Mouse (Mus musculus): ENCODE results near the gene Cebpg. TPM values are rescaled to one million over a fixed set of nuclear protein-coding genes. Genes with fewer than 3 reads are reported as not detected.

Gene Cebpg
- 25.1 and 25.3 TPM in 2 replicates for polyA plus RNA-seq (2012; rRNA removed)

DNA sequence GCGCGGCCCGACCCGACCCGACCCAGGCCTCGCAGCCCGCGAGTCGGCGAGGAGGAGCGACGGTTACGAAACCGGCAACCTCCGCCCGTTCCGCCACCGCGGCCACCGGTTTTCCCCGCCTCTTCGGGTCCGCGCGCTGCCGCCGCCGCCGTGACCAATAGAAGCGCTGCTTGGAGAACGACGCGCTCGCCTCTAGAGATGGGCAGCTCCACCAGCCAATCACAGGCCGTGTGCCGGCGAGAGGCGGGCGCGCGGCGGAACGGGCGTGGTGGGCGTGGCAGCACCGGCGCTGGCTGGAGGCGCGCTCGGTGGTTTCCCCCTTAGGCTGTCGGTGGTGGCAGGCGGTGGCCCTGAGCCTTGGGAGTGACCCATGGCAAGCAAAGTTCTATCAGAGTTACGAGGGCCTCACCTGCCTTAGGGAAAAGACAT lies at the start of gene Cebpg:
Gene Cebpg, minus strand, starts transcription at position 138 of the 429 bp plus-strand sequence.
- under 1% methylated on average over 53 of the region's 53 CpGs for whole genome bisulfite sequencing
- peak; percentile 97 to 99 for DNase-seq
- Histone ChIP-seq H3K27me3 (ENCODE audit: control insufficient read depth, insufficient read depth, low read length) (no peaks in the 10 kb centered on the region), H3K4me3 (replicated peaks; ENCODE audit: insufficient read depth, low read depth, low read length) (peak within 1 kb of the TSS; percentile 89), H3K27ac (ENCODE audit: insufficient read depth, low read length) (peak within 1 kb of the TSS; percentile 84), H3K4me1 (ENCODE audit: control insufficient read depth, insufficient read depth, low read length) (no peaks in the 10 kb centered on the region)
- TF ChIP-seq POLR2A (IDR thresholded peaks at IDR 0.05; ENCODE audit: borderline replicate concordance, insufficient read depth, low read length) (peak; percentile 53), CTCF (IDR thresholded peaks at IDR 0.05; ENCODE audit: borderline replicate concordance, insufficient read depth, low read depth, low read length) (no peak)

DNA sequence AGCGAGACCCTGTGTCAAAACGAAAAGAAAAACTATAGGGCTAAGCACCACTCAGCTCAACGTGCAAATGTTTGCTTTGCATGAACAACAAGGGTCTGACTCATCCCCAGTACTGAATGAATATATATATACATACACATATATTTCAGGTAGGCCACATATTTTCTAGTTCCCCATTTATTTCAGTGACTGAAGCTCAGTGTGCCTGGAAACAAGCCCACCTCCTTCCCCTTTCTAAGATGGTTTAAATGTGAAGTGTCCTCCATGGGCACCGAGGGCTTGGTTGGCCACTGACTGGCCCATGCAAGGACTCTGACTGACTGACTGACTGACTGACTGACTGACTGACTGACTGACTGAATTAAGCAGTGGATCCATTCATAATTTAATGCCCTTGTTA lies 43.2 kb upstream of the Cebpg start:
- Histone ChIP-seq H3K27ac (ENCODE audit: insufficient read depth, low read length) (no peak overlapping the region), H3K4me3 (replicated peaks; ENCODE audit: insufficient read depth, low read depth, low read length) (no peak overlapping the region), H3K4me1 (ENCODE audit: control insufficient read depth, insufficient read depth, low read length) (no peaks in the 10 kb centered on the region), H3K27me3 (ENCODE audit: control insufficient read depth, insufficient read depth, low read length) (no peaks in the 10 kb centered on the region)
- 92% methylated on average over 4 of the region's 4 CpGs for WGBS
- no peak for DNase-seq
- TF ChIP-seq POLR2A (IDR thresholded peaks at IDR 0.05; ENCODE audit: borderline replicate concordance, insufficient read depth, low read length) (no peak), CTCF (IDR thresholded peaks at IDR 0.05; ENCODE audit: borderline replicate concordance, insufficient read depth, low read depth, low read length) (no peak)

DNA sequence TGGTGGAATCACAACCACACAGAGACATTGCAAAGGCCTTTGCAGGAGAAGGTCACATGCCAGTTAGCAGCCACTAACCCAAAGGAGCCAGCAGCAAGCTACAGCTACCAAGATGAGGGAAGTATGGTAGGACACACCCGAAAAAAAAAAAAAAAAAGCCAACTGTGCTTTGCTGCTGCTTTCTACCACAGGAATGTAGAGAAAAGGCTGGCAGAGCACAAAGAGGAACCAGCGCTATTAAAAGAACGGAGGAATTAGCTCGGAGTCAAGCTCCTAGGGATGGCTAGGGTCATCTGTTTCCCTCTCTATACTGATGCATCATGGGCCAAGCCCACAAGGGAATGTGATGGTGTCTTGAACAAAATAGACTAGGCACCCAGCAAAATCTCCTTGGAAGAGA lies 42.4 kb upstream of the Cebpg start:
- no peak for TF ChIP-seq POLR2A (IDR thresholded peaks at IDR 0.05; ENCODE audit: borderline replicate concordance, insufficient read depth, low read length)
- TF ChIP-seq CTCF (IDR thresholded peaks at IDR 0.05; ENCODE audit: borderline replicate concordance, insufficient read depth, low read depth, low read length) = no peak
- Histone ChIP-seq H3K27me3 (ENCODE audit: control insufficient read depth, insufficient read depth, low read length) (no peaks in the 10 kb centered on the region), H3K4me1 (ENCODE audit: control insufficient read depth, insufficient read depth, low read length) (no peaks in the 10 kb centered on the region), H3K27ac (ENCODE audit: insufficient read depth, low read length) (no peak overlapping the region), H3K4me3 (replicated peaks; ENCODE audit: insufficient read depth, low read depth, low read length) (no peak overlapping the region)
- 79% methylated on average over 4 of the region's 4 CpGs for WGBS
- DNase-seq = no peak

GRCm38 (mm10) chr7:35094975-35095678 lies 38.8 kb upstream of the Cebpg start:
- H3K27ac ChIP-seq (ENCODE audit: insufficient read depth, low read length) = no peak overlapping the region
- DNase-seq = no peak
- H3K27me3 ChIP-seq (ENCODE audit: control insufficient read depth, insufficient read depth, low read length) = no peaks in the 10 kb centered on the region
- TF ChIP-seq POLR2A (IDR thresholded peaks at IDR 0.05; ENCODE audit: borderline replicate concordance, insufficient read depth, low read length) = no peak
- TF ChIP-seq CTCF (IDR thresholded peaks at IDR 0.05; ENCODE audit: borderline replicate concordance, insufficient read depth, low read depth, low read length) = no peak
- H3K4me1 ChIP-seq (ENCODE audit: control insufficient read depth, insufficient read depth, low read length) = no peaks in the 10 kb centered on the region
- no peak overlapping the region for H3K4me3 ChIP-seq (replicated peaks; ENCODE audit: insufficient read depth, low read depth, low read length)
- 71% methylated on average over 9 of the region's 9 CpGs for WGBS

- WGBS = 90% methylated on average over 5 of the region's 5 CpGs
- no peak overlapping the region for H3K27ac ChIP-seq (ENCODE audit: insufficient read depth, low read length)
- no peak for TF ChIP-seq POLR2A (IDR thresholded peaks at IDR 0.05; ENCODE audit: borderline replicate concordance, insufficient read depth, low read length)
- TF ChIP-seq CTCF (IDR thresholded peaks at IDR 0.05; ENCODE audit: borderline replicate concordance, insufficient read depth, low read depth, low read length) = no peak
Measured at GRCm38 (mm10) chr7:35090550-35090949, 34.2 kb upstream of the Cebpg start.

GRCm38 (mm10) chr7:35086271-35086861 lies 30.0 kb upstream of the Cebpg start:
- TF ChIP-seq CTCF (IDR thresholded peaks at IDR 0.05; ENCODE audit: borderline replicate concordance, insufficient read depth, low read depth, low read length) (no peak), POLR2A (IDR thresholded peaks at IDR 0.05; ENCODE audit: borderline replicate concordance, insufficient read depth, low read length) (no peak)
- no peaks in the 10 kb centered on the region for H3K4me1 ChIP-seq (ENCODE audit: control insufficient read depth, insufficient read depth, low read length)
- H3K27me3 ChIP-seq (ENCODE audit: control insufficient read depth, insufficient read depth, low read length) = no peaks in the 10 kb centered on the region; the same call in 1 of the 2 replicates
- DNase-seq = peak; percentile 43 to 60
- under 1% methylated on average over 21 of the region's 21 CpGs for WGBS
- no peak overlapping the region for H3K27ac ChIP-seq (ENCODE audit: insufficient read depth, low read length)
- H3K4me3 ChIP-seq (replicated peaks; ENCODE audit: insufficient read depth, low read depth, low read length) = peak overlapping the region; percentile 11

More at GRCm38 (mm10) chr7:35090550-35090949, 34.2 kb upstream of the Cebpg start:
- Histone ChIP-seq H3K27me3 (ENCODE audit: control insufficient read depth, insufficient read depth, low read length) (no peaks in the 10 kb centered on the region; the same call in 1 of the 2 replicates), H3K4me1 (ENCODE audit: control insufficient read depth, insufficient read depth, low read length) (no peaks in the 10 kb centered on the region), H3K4me3 (replicated peaks; ENCODE audit: insufficient read depth, low read depth, low read length) (no peak overlapping the region)
- DNase-seq = no peak

- no peaks in the 10 kb centered on the region for H3K4me1 ChIP-seq (ENCODE audit: control insufficient read depth, insufficient read depth, low read length)
- no peak for TF ChIP-seq CTCF (IDR thresholded peaks at IDR 0.05; ENCODE audit: borderline replicate concordance, insufficient read depth, low read depth, low read length)
- TF ChIP-seq POLR2A (IDR thresholded peaks at IDR 0.05; ENCODE audit: borderline replicate concordance, insufficient read depth, low read length) = no peak
- WGBS = 91% methylated on average over 12 of the region's 12 CpGs
- H3K4me3 ChIP-seq (replicated peaks; ENCODE audit: insufficient read depth, low read depth, low read length) = no peak overlapping the region
- DNase-seq = no peak
- no peak overlapping the region for H3K27ac ChIP-seq (ENCODE audit: insufficient read depth, low read length)
- no peaks in the 10 kb centered on the region; the same call in 1 of the 2 replicates for H3K27me3 ChIP-seq (ENCODE audit: control insufficient read depth, insufficient read depth, low read length)
Measured at GRCm38 (mm10) chr7:35084565-35085360, 28.4 kb upstream of the Cebpg start.
